Mouse (Mus musculus) right cerebral cortex, postnatal 36 days (tissue): ENCODE results near the gene Aprt.
A peak's percentile ranks its signal among the peaks of the same experiment; 100 is the strongest.
"Not testable (repeated sequence)": the region's sequence is repeated elsewhere in the genome, so short reads cannot be mapped to it uniquely, and the experiment has no call there.

Experiments used
- DNase-seq, 2 experiments: peaks; one replicate each; pipeline ENCODE4 v3.0.0; 2022; ENCODE audit warnings: low spot score in 2 of 2, mixed read lengths in 1 of 2

The Aprt gene

GRCm38 (mm10) chr8:122586171-122586570 is 9.5 kb upstream of the Aprt start:
- no peak for DNase-seq

DNA sequence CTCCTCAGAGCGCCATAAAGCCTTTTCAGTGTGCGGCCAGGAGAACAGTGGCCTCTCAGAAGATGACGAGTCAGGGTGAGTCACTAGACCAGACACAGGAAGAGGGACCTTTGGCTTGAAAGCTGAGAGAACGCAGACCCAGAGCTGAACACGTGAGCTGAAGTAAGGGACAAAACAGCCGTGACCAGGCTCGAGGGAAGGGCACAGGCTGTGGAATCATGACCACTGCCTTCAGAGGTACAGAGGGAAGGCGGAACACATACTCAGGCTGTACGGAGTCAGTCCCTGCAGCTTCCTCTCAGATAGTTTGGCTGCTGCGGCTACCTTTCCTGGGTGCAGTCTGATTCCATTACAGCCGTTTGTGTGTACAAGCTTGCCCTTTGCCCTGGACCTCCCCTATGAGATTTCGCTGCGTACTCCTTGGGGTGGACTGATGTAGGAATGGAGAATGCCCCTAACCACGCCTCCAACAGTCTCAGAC is 8.7 kb upstream of the Aprt start:
- DNase-seq = no peak

- DNase-seq = no peak
Observed at GRCm38 (mm10) chr8:122584981-122585380, 8.3 kb upstream of the Aprt start.

DNA sequence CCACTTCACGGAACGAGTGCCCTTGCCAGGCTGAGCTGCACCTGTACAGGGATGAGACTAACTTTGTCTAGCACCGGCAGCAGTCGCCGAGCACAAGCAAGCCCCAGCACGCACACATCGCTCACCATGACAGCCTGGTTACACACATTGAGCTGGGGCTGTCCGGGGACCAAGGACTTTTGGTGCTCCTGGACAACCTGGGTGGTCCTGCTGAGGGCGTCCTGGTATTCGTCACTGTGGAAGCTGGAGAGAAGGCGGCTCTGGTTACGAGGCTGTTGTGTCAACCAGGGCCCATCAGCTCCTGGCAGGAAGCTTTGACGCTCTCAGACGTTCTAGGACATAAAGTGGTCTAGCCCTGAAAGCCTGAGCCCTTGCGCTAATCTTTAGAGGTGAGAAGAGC is 4.2 kb upstream of the Aprt start:
- no peak for DNase-seq

DNA sequence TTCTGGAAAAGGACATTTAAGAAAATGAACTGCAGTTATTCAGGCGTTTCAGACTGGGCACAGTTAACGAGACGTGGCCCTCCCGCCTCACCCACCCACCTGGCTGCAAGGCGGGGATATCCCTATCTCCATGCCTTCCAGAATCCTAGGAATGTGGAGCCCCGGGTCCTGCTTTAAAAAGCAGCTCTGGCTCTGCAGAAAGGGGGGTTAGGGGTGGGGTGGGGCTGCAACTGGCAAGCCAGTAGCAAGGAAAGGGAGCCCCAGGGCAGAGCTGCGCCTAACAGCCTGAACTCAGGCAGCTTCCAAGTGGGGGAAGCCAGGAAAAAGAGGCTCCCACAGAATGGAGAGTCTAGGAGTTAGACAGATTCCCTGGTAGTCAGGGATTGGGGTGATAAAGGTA is 2.5 kb upstream of the Aprt start:
- DNase-seq = no peak

DNA sequence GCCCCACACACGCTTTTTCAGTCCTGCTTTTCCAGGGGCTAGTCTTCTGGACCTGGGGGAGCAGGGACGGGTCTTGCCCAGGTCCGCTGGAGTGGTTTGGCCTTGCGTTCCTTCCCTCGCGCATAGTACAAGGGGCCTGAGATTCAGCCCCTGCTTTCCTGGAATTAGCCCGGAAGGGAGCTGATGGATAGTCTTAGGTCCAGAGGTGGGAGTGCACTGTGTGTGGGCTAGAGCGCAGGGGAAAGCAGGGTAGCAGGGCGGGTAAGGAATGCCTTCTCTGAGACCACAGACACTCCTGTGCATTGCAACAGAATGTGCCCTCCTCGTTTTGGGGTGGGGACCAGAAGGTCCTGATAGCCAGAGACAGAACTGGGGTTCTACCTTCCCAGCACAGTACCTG is 407 bp upstream of the Aprt start:
- DNase-seq = no peak

GRCm38 (mm10) chr8:122575735-122576647 is 718 bp downstream of the Aprt start:
- no peak for DNase-seq

DNA sequence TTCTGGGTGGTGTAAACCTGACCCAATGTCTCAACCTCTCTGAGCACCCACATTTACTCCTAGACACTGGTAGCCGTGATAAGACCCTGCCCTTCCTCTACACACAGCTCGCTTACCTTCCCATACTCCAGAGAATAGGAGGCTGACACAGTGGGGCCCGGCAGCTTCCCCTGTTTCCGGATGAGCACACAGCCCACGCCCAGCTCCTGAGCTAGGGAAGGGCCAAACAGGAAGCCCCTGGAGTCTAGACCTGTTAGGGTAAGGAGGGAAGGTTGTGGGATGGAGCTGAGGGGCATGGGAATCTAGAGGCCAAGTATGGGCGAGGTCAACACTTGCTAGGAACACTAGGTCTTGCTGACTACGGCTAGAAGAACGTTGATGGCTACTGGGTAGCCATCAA is 1.4 kb downstream of the Aprt start:
- DNase-seq = no peak

DNA sequence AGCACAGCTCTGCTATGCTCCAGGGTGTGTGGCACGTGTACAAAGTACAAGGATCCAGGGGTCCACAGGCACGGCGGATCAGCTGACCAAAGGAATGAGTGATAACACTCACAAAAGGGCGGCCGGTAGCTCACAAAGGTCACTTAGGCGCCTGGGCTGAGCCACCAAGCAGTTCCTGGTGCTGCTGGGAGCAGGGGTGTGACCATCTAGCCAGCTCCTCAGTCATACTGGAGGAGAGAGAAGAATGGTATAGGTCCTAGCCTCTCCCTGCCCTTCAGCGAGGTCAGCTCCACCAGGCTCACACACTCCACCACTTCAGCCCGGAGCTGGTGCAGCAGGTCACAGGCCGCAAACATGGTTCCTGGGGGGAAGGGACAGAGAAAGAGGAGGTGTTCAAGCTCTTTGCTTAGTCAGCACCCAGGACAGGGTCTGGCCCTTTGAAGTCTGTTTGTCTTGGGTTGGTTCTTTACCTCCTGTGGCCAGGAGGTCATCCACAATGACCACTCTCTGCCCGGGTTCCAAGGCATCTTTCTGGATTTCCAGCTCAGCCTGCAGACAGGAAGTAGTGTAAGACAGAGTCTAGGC is 1.9 kb downstream of the Aprt start:
- DNase-seq = no peak

GRCm38 (mm10) chr8:122574264-122574663 is 2.4 kb downstream of the Aprt start:
- DNase-seq = no peak

DNA sequence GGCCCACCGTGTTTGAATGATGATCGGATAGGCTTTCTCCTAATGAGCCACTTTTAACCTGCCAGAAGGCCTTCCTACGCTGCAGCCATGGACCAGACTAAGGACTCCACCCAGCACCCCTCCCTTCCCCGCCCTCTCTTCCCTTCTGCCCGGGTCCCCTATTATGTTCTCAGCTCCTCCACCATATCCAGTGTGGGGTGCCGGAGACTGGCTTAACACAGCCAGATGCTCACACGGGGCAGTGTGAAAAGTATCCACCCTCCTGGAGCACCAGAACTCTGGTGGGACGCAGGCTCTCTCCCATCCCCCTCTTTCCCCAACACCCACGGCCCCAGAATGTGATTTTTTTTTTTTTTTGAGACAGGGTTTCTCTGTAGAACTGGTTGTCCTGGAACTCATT is 3.1 kb downstream of the Aprt start:
- DNase-seq = no peak

DNA sequence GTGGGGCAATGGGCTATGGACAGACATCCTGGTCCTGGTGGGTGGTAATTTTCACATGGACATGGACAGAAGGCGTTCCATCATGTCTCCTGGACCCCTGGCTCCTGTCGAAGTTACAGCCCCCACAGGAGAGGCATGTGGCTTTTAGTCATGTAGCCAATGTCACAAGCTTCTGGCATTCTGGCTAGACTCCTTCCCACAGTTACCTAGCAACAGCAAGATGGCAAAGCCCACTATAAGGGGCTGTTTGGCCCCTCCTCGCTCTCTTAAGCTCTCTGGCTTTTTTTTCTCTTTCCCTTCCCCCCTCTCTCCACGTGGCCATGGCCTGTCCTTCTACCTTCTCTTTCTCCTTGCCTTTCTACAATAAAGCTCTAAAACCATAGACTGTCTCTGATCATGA is 3.5 kb downstream of the Aprt start:
- not testable (repeated sequence) for DNase-seq

DNA sequence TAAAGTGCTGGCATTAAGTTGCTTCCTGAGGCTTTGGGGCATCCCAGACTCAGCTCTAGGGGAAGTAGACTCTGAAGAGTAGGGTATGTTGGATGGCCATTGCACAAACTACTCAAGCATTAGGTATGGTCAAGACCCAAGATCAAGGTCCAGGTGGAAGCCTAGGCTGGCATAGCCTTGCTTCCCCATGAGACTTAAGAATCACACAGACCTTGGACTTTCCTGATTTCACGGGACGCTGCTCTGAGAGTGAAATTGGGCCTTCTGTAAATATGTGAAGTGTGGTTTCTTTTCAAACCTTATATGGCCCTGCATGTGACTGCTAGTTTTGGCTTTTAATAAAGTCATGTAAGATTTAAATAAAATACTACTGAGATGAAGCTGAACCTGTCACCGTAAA is 4.0 kb downstream of the Aprt start:
- no peak for DNase-seq

- no peak for DNase-seq
Observed at GRCm38 (mm10) chr8:122571750-122572267, 4.9 kb downstream of the Aprt start.

DNA sequence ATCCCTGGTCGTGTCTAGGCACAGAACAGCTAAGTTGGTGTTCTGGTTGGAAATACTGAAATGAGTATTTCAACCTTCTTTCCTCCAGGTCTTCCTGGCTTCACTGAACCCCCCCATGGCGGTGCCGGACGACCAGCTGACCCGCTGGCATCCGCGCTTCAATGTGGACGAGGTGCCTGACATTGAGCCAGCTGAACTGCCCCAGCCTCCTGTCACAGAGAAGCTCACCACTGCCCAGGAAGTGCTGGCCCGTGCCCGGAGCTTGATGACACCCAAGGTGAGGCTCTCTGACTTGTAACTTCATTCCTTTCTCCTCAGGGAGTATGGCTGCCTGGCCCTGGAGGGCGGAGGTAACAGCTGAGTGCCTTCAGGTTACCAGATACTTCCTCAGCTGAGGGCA is 5.6 kb downstream of the Aprt start:
- no peak for DNase-seq

DNA sequence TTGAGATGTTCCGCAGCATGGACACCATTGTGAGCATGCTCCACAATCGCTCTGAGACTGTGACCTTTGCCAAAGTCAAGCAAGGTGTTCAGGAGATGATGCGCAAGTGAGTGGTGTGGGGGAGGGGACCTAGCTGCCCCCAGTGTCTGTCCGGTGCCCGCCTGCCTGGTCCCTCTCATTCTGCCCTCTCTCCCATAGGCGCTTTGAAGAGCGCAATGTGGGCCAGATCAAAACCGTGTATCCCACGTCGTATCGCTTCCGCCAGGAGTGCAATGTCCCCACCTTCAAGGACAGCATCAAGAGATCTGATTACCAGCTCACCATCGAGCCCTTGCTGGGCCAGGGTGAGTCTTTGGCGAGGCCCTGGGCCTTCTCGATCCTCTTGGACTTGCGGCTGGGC is 6.7 kb downstream of the Aprt start:
- DNase-seq = no peak

- no peak for DNase-seq
Observed at GRCm38 (mm10) chr8:122569329-122569728, 7.4 kb downstream of the Aprt start.

DNA sequence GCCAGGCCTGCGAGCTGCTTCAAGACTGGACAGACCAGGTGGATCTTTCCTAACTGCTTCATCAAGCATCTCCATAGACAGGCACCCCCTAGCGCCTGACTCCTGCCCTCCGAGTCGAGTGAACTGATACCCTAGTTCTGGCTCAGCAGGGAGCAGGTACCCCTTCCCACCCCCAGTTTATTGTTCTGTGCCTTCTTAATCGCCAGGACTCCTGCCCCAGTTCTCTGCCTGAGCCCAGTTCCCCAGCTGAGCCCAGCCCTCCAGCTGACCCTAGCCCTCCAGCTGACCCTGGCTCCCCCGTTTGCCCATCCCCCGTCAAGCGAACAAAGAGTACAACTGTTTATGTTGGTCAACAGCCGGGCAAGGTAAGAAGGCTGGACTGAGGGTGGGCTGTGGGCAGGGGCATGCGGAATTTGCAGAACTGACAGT is 7.8 kb downstream of the Aprt start:
- no peak for DNase-seq

- no peak for DNase-seq
Observed at GRCm38 (mm10) chr8:122568109-122568504, 8.6 kb downstream of the Aprt start.

DNA sequence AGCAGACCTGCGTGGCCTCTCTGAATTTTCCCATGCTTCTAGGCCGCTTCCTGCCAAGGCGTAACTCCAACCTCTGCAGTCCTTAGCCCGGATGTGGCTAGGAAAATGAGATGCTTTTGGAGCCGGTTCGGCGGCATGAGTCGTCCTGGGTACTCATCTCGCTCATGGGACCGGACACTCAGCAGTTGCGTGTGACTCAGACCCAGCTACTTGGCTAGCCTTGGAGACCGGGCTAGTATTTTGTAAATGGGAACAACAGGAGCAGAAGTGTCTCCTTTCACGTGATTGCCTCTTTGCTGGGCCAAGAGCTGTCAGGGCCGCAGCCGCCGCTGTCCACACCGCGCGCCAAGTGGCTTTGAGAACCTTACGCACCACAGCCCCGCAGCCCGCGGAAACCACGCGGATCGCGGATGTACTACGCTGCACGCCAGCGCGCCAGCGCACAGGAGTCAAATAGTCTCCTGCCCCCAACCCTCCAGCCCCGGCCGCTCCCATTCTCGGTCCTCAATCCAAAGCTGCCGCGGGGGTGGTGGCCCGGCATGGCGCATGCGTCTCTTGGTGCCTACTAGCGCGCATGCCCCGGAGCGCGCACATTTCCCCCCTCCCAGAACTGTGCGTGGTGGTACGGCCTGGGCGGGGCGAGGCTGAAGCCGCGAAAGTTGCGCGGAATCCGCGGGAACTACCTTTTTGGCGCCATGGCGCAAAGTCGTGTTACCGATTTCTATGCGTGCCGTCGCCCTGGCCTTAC is 9.2 kb downstream of the Aprt start, which contains the start of gene Cdt1:
Cdt1 (plus strand) TSS at position 655 of the 748 bp plus-strand sequence.
- DNase-seq = peak; percentile 90 to 92

DNA sequence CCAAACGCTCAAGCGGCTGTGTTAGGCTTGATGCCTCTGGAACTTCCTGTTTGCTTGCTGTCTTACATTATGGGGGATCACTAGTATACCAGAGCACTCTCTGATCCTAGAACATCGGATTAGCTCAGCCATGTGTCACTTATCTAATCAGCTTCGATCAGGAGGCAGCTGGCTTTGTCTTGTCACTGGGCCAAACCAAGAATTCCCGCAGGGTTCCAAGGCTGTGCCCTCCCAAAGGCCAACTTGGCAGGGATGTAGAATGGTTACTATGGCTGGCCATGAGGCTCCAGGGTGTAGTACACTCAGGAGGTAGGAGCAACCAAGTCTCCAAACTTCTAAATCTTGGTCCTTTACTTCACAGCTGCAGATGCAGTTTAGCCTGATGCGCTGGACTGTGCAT is 9.9 kb downstream of the Aprt start:
- no peak for DNase-seq
